Mouse (Mus musculus) small intestine, adult 2 months (tissue): ENCODE results near the gene Ppp1r21. TPM values are rescaled to one million over a fixed set of nuclear protein-coding genes. Genes with fewer than 3 reads are reported as not detected.
A peak's percentile ranks its signal among the peaks of the same experiment; 100 is the strongest.

ENCODE experiments used
- H3K27ac ChIP-seq: fragments of 200-500 bp; 2 replicates; pipeline ENCODE4 v1.5.1; 2012; ENCODE audit warnings: low read depth, low read length, control low read depth, inconsistent platforms; ENCODE audit not compliant: insufficient read depth
- H3K27me3 ChIP-seq: fragments of 200-500 bp; 2 replicates; pipeline ENCODE4 v1.6.1; 2012; ENCODE audit warnings: mild to moderate bottlenecking, moderate library complexity, low read length, inconsistent platforms; ENCODE audit not compliant: control insufficient read depth, insufficient read depth
- H3K36me3 ChIP-seq: fragments of 200-500 bp; 2 replicates; pipeline ENCODE4 v1.6.1; 2012; ENCODE audit warnings: mild to moderate bottlenecking, low read length, control low read depth, inconsistent platforms; ENCODE audit not compliant: control insufficient read depth, insufficient read depth
- H3K4me1 ChIP-seq: fragments of 200-500 bp; 2 replicates; pipeline ENCODE4 v1.6.1; 2012; ENCODE audit warnings: low read length, inconsistent platforms, mixed read lengths; ENCODE audit not compliant: control insufficient read depth, insufficient read depth, insufficient read length
- H3K4me3 ChIP-seq: fragments of 200-500 bp; 2 replicates; pipeline ENCODE4 v1.5.1; 2012; ENCODE audit warnings: low read depth, mild to moderate bottlenecking, control low read depth, inconsistent platforms, low read length, moderate library complexity
- CTCF ChIP-seq: fragments of 200-500 bp; IDR thresholded peaks from 2 replicates; pipeline ENCODE4 v1.5.1; 2012; ENCODE audit warnings: low read depth, mild to moderate bottlenecking, control low read depth, inconsistent platforms, low read length, moderate library complexity, mixed read lengths; ENCODE audit not compliant: insufficient replicate concordance, insufficient read length; ENCODE audit errors: extremely low read depth
- POLR2A ChIP-seq: fragments of 200-500 bp; IDR thresholded peaks from 2 replicates; pipeline ENCODE4 v1.6.1; 2012; ENCODE audit warnings: low read depth, mild to moderate bottlenecking, control low read depth, inconsistent platforms, low read length, moderate library complexity
- WGBS: fragments of 180-500 bp; shearing (Covaris S2); methylation state at CpG from one replicate; pipeline ENCODE4 v1.1.7; 2018; 5-methylcytosine and 5-hydroxymethylcytosine counted together
- polyA plus RNA-seq: library from polyadenylated mRNA; depleted of rRNA; stranded (reverse); fragments of >200 nt; gene quantifications from 2 replicates; pipeline ENCODE4 v1.2.3, GENCODE M21; 2012

Ppp1r21 gene
- polyA plus RNA-seq, 1 experiment, result 15.7 TPM

DNA sequence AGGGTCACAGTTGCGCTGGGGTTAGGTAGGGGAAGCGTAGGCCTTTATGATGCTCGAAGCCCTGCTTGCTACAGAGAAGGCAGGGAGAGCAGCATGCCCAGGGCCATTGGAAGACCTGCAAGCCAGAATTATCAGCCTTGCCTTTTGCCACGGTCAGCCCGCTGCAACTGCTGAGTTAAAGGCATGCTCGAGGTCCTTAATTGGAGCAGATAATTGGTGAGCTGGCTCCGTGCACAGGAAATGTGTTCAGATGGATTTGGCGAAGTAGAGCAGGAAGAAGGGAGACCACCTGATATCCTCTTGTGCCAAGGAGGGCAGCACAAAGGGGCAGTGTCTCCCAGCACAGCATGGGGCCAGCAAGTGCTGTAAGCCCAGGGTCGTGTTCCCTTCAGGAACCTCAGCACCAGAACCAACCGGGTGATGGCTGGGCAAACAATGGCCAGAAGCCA, 24.6 kb upstream of the Ppp1r21 start:
- Histone ChIP-seq H3K4me1 (peaks cover 4% of the 10 kb centered on the region; the same call in 1 of the 2 replicates), H3K36me3 (no peaks in the 10 kb centered on the region), H3K27me3 (no peaks in the 10 kb centered on the region), H3K27ac (no peak overlapping the region), H3K4me3 (no peak overlapping the region)
- WGBS, result 69% methylated on average over 10 of the region's 10 CpGs
- TF ChIP-seq POLR2A, result no peak
- TF ChIP-seq CTCF, result no peak

DNA sequence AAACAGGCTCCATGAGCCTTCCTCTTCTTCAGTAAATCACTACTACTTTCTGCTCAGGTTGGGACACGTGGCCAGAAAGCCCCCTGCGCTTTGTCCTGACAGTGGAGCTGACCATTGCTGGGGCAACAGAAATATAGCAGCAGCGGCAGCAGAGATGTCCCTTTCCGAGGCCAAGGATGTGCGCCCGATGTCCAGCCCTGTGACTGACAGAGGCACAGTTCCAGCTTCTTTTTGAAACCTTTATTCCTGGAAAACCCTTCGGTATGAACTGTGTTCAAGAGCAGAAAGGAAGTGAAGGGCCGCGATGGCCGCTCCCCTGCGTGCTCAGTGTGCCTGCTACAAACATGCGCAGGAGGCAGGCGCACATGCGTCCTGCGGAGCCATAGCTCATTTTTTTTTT, 24.0 kb upstream of the Ppp1r21 start:
- Histone ChIP-seq H3K36me3 (no peaks in the 10 kb centered on the region), H3K4me1 (peaks cover 6% of the 10 kb centered on the region), H3K27me3 (no peaks in the 10 kb centered on the region), H3K27ac (no peak overlapping the region), H3K4me3 (no peak overlapping the region)
- TF ChIP-seq CTCF (no peak), POLR2A (no peak)
- 95% methylated on average over 15 of the region's 15 CpGs for WGBS

DNA sequence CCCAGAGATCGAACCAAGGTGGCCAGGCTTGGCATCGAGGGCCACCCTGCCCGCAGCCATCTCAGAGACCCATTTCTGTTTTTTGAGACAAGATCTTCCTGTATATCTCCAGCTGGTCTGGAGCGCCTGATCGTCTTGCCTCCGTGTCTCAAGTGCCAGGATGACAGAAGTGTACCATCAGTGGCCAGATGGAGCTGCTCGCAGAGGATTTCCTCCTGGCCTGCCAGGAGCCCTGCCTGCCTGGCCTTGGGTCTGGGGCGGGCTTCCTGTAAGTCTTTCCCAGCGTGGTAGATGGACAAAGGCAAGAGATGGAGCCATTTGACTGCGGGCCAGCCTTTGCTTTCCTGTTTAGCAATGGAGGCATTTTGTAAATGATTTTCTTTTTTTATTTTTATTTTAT, 22.5 kb upstream of the Ppp1r21 start:
- no peak overlapping the region for H3K4me3 ChIP-seq
- 88% methylated on average over 10 of the region's 10 CpGs for WGBS
- no peaks in the 10 kb centered on the region for H3K36me3 ChIP-seq
- H3K27me3 ChIP-seq, result no peaks in the 10 kb centered on the region
- H3K4me1 ChIP-seq, result peaks cover 8% of the 10 kb centered on the region
- H3K27ac ChIP-seq, result no peak overlapping the region
- TF ChIP-seq CTCF (no peak), POLR2A (no peak)

- WGBS, result 13% methylated on average over 12 of the region's 12 CpGs
- TF ChIP-seq POLR2A, result no peak
- no peak for TF ChIP-seq CTCF
- Histone ChIP-seq H3K27ac (0 out of 2 replicates have a peak overlapping the region, but pooled peaks have one; percentile 5), H3K4me3 (peak overlapping the region; percentile 33; the same call in 1 of the 2 replicates), H3K36me3 (no peaks in the 10 kb centered on the region), H3K4me1 (peaks cover 8% of the 10 kb centered on the region), H3K27me3 (no peaks in the 10 kb centered on the region)
These were observed 20.9 kb upstream of the Ppp1r21 start for GRCm38 (mm10) chr17:88508846-88509508.

DNA sequence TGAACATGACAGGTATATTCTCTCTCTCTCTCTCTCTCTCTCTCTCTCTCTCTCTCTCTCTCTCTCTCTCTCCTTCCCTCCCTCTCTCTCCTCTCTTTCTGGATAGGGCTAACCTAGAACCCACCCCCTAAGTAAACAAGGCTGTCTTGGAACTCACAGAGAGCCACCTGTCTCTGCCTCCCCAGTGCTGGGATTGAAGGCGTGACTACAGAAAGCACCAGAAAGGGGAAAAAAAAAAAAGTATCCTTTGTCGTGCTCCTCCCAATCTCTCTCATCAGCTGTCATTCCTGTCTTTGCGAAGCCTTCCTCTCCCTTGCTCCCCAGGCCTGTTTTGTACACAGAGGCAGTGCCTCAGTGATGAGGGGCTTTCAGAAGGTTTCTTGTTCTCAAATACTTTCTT, 19.9 kb upstream of the Ppp1r21 start:
- Histone ChIP-seq H3K4me3 (no peak overlapping the region), H3K27ac (no peak overlapping the region), H3K36me3 (no peaks in the 10 kb centered on the region), H3K4me1 (peaks cover 8% of the 10 kb centered on the region), H3K27me3 (no peaks in the 10 kb centered on the region)
- WGBS, result 74% methylated on average over 3 of the region's 3 CpGs
- TF ChIP-seq POLR2A (no peak), CTCF (no peak)

DNA sequence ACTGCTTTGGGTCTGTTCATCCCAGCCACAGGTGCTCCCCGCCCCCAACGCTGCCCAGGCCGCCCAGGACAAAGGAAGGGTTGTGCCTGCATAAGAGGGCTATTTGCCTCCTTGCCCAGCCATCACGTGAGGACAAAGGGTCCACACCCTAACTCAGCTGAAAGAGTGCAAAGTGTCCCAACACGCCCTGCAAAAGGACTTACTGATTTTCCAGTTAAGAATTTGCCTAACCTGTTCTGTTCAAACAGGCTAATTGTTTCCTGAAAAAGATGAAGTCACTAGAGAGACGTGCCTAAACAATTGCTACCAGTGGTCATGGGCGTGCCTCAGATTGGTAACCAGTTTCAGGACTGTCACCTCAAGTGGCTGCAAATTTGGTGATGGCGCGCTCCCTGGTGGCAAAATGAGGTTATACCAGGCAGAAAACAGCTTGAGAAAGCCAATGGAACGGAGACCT, 18.8 kb upstream of the Ppp1r21 start:
- TF ChIP-seq CTCF (peak; percentile 81; the same call in 1 of the 2 replicates), POLR2A (no peak)
- Histone ChIP-seq H3K4me3 (no peak overlapping the region), H3K36me3 (no peaks in the 10 kb centered on the region), H3K27ac (no peak overlapping the region), H3K27me3 (no peaks in the 10 kb centered on the region), H3K4me1 (peaks cover 8% of the 10 kb centered on the region)
- 21% methylated on average over 10 of the region's 10 CpGs for WGBS

DNA sequence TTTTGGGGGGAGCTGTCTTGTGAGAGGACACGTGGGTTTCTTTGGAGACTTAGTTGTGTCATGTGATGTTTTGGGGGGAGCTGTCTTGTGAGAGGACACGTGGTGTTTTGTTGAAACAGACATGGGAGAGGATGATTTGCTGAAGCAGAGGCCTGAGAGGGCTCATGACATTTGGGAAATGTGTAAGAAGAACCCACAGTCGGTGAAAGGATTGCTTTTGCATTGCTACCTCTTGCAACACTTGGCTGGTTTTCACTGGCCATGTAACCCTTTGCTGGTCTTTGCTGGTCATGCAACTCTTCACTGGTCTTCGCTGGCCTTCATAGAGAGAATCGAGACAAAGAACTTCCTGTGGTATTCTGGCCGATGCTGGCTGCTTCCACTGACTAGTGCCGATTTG, 13.4 kb upstream of the Ppp1r21 start:
- H3K36me3 ChIP-seq, result no peaks in the 10 kb centered on the region
- H3K4me3 ChIP-seq, result no peak overlapping the region
- WGBS, result 68% methylated on average over 7 of the region's 7 CpGs
- no peaks in the 10 kb centered on the region for H3K4me1 ChIP-seq
- no peaks in the 10 kb centered on the region for H3K27me3 ChIP-seq
- no peak overlapping the region for H3K27ac ChIP-seq
- TF ChIP-seq CTCF, result no peak
- TF ChIP-seq POLR2A, result no peak
